Mouse (Mus musculus) ES-Bruce4 (cell line): ENCODE data around the gene Tdrd3. TPM values are rescaled to one million over a fixed set of nuclear protein-coding genes. Genes with fewer than 3 reads are reported as not detected.

Experiments
- H3K27ac ChIP-seq: 2 replicates; pipeline ENCODE4 v1.5.1; 2012; ENCODE audit warnings: low read length, inconsistent platforms; ENCODE audit not compliant: insufficient read depth
- H3K27me3 ChIP-seq: 2 replicates; pipeline ENCODE4 v1.6.1; 2012; ENCODE audit warnings: mild to moderate bottlenecking, low read length, inconsistent platforms; ENCODE audit not compliant: control insufficient read depth, poor library complexity, insufficient read depth, severe bottlenecking
- H3K36me3 ChIP-seq: 2 replicates; pipeline ENCODE4 v1.6.1; 2012; ENCODE audit warnings: inconsistent platforms, mild to moderate bottlenecking, low read length, moderate library complexity; ENCODE audit not compliant: control insufficient read depth, poor library complexity, insufficient read depth, severe bottlenecking
- H3K4me1 ChIP-seq: one replicate; pipeline ENCODE4 v1.8.1; 2011; ENCODE audit warnings: low read length; ENCODE audit not compliant: control insufficient read depth, insufficient read depth
- H3K4me3 ChIP-seq: 2 replicates; pipeline ENCODE4 v1.5.1; 2011; ENCODE audit warnings: low read depth, mild to moderate bottlenecking, low read length
- H3K9ac ChIP-seq: 2 replicates; pipeline ENCODE4 v1.6.1; 2012; ENCODE audit warnings: low read depth, mild to moderate bottlenecking, inconsistent platforms; ENCODE audit not compliant: poor library complexity, severe bottlenecking
- H3K9me3 ChIP-seq: replicated peaks from 2 replicates; pipeline ENCODE4 v1.6.1; 2012; ENCODE audit warnings: mild to moderate bottlenecking, low read length, inconsistent platforms; ENCODE audit not compliant: control insufficient read depth, poor library complexity, insufficient read depth, severe bottlenecking
- CTCF ChIP-seq: IDR thresholded peaks from one replicate; pipeline ENCODE4 v1.8.1; 2011; ENCODE audit warnings: low read depth, low read length
- EP300 ChIP-seq: IDR thresholded peaks from 2 replicates; pipeline ENCODE4 v1.6.1; 2011; ENCODE audit warnings: low read depth, low read length; ENCODE audit not compliant: insufficient read depth
- POLR2A ChIP-seq: IDR thresholded peaks from one replicate; pipeline ENCODE4 v1.8.1; 2011; ENCODE audit warnings: low read length; ENCODE audit not compliant: insufficient read depth
- polyA plus RNA-seq: library from polyadenylated mRNA; stranded (reverse); fragments of >200 nt; gene quantifications from 2 replicates; pipeline ENCODE4 v1.2.4, GENCODE M21; 2011; ENCODE audit warnings: low read depth; ENCODE audit not compliant: missing spikeins, insufficient read depth, insufficient read length

Gene Tdrd3
- polyA plus RNA-seq, 1 experiment = 20.1 TPM

- H3K27me3 ChIP-seq = no peaks in the 10 kb centered on the region
- H3K36me3 ChIP-seq = no peaks in the 10 kb centered on the region; the same call in 1 of the 2 replicates
- TF ChIP-seq CTCF = no peak
- no peak for TF ChIP-seq EP300
- no peak for TF ChIP-seq POLR2A
- H3K27ac ChIP-seq = no peak overlapping the region
- H3K4me1 ChIP-seq = no peaks in the 10 kb centered on the region
- H3K9me3 ChIP-seq = no peaks in the 10 kb centered on the region
- H3K9ac ChIP-seq = no peak overlapping the region
- H3K4me3 ChIP-seq = no peak overlapping the region
Observed at GRCm38 (mm10) chr14:87478339-87478951, 62.0 kb downstream of the Tdrd3 start.

- Histone ChIP-seq H3K4me3 (no peak overlapping the region), H3K27ac (no peak overlapping the region), H3K4me1 (no peaks in the 10 kb centered on the region), H3K9me3 (no peaks in the 10 kb centered on the region), H3K9ac (no peak overlapping the region), H3K36me3 (no peaks in the 10 kb centered on the region), H3K27me3 (no peaks in the 10 kb centered on the region)
- TF ChIP-seq CTCF = no peak
- TF ChIP-seq EP300 = no peak
- TF ChIP-seq POLR2A = no peak
Observed at GRCm38 (mm10) chr14:87485888-87486287, 69.4 kb downstream of the Tdrd3 start.

GRCm38 (mm10) chr14:87497955-87498594 lies 81.6 kb downstream of the Tdrd3 start:
- TF ChIP-seq CTCF = no peak
- no peak for TF ChIP-seq EP300
- no peak for TF ChIP-seq POLR2A
- Histone ChIP-seq H3K4me3 (no peak overlapping the region), H3K4me1 (no peaks in the 10 kb centered on the region), H3K9ac (no peak overlapping the region), H3K27me3 (no peaks in the 10 kb centered on the region), H3K27ac (no peak overlapping the region), H3K9me3 (no peaks in the 10 kb centered on the region), H3K36me3 (no peaks in the 10 kb centered on the region)

- Histone ChIP-seq H3K27ac (no peak overlapping the region), H3K4me1 (no peaks in the 10 kb centered on the region), H3K36me3 (no peaks in the 10 kb centered on the region), H3K27me3 (no peaks in the 10 kb centered on the region), H3K9ac (no peak overlapping the region), H3K4me3 (no peak overlapping the region), H3K9me3 (no peaks in the 10 kb centered on the region)
- TF ChIP-seq POLR2A (no peak), CTCF (no peak), EP300 (no peak)
Observed at GRCm38 (mm10) chr14:87505924-87506323, 89.5 kb downstream of the Tdrd3 start.

- Histone ChIP-seq H3K9ac (no peak overlapping the region), H3K27ac (no peak overlapping the region), H3K27me3 (no peaks in the 10 kb centered on the region), H3K4me3 (no peak overlapping the region), H3K36me3 (no peaks in the 10 kb centered on the region; the same call in 1 of the 2 replicates), H3K4me1 (no peaks in the 10 kb centered on the region), H3K9me3 (no peaks in the 10 kb centered on the region)
- TF ChIP-seq POLR2A (no peak), CTCF (no peak), EP300 (no peak)
Observed at GRCm38 (mm10) chr14:87515281-87515680, 98.8 kb downstream of the Tdrd3 start.

GRCm38 (mm10) chr14:87517381-87517780 lies 100.9 kb downstream of the Tdrd3 start:
- Histone ChIP-seq H3K4me3 (no peak overlapping the region), H3K36me3 (no peaks in the 10 kb centered on the region), H3K9ac (no peak overlapping the region), H3K27ac (no peak overlapping the region), H3K27me3 (no peaks in the 10 kb centered on the region), H3K9me3 (no peaks in the 10 kb centered on the region), H3K4me1 (no peaks in the 10 kb centered on the region)
- no peak for TF ChIP-seq CTCF
- TF ChIP-seq POLR2A = no peak
- TF ChIP-seq EP300 = no peak
